Comparison of ENCODE assay signal across 11 mouse cellular contexts in the genomic region with DNA sequence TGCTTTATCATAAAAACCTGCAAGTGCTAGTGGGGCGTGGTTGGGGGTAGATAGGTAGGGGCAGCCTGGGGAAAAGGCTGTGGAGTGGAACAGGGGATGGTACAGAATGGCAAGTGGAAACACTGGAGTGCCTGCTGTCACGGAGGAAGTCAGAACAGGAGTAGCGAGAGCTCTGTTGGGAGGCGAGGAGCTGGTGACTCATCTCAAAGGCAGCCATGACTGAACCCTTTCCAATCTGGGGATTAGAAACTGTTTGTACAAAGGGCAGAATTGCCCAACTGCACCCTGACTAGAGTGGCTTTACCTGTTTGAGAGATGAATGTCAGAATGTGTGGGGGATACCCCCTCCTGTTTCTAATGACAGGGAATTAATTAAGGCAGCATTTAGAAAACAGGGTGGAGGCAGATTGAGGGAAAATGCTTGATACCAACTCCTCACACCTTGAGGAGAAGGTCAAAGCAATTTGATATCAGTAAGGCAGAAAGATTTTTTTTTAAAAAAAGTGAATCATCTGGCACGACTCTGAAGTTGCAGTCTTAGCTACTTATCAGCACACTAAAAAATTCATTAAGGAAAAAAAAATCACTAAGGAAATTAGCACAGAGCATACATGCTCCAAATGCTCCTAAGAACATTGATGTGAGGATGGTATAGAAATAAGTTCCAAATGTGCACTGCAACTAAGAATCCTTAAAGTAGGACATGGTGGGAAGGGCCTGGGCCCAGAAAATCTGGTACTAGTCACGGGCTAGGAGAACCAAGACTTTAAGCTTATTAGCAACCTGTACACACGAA. TPM values are rescaled to one million over a fixed set of nuclear protein-coding genes. Genes with fewer than 3 reads are reported as not detected.
A peak's percentile ranks its signal among the peaks of the same experiment; 100 is the strongest.
DNase-seq lines count a peak whose midpoint lies in the region; ATAC-seq and TF ChIP-seq lines count a peak whose summit lies in the region.
"Had no signal": no experiment of that assay in that cellular context is flagged by ENCODE, and none has a peak within 500 bp of the region (broad histone marks: within the 10 kb centered on the region; RNA-seq: fewer than 3 reads in every experiment).

No protein-coding gene starts in this region.

- no peak overlapping the region for H3K4me3 ChIP-seq in heart, embryonic 11.5 days (ENCODE audit: low read depth, low read length)
- H3K4me3 ChIP-seq in intestine, embryonic 16.5 days (ENCODE audit: low read length): no peak overlapping the region
- H3K4me3 ChIP-seq in stomach, postnatal 0 days (ENCODE audit: low read depth, low read length): no peak overlapping the region
- H3K4me3 ChIP-seq: embryonic facial prominence, embryonic 13.5 days had no signal

- H3K4me2 ChIP-seq in heart, embryonic 11.5 days: no peak overlapping the region
- no peak overlapping the region for H3K4me2 ChIP-seq in intestine, embryonic 16.5 days (ENCODE audit: low read depth, low read length)
- H3K4me2 ChIP-seq in stomach, postnatal 0 days (replicated peaks; ENCODE audit: low read depth): no peak overlapping the region
- H3K4me2 ChIP-seq: embryonic facial prominence, embryonic 13.5 days had no signal

- no peak for TF ChIP-seq CTCF in stomach, postnatal 0 days (IDR thresholded peaks at IDR 0.05; ENCODE audit: low read depth)

- no peaks in the 10 kb centered on the region for H3K27me3 ChIP-seq in heart, embryonic 11.5 days (ENCODE audit: control insufficient read depth, insufficient read depth, low read length)
- no peaks in the 10 kb centered on the region for H3K27me3 ChIP-seq in intestine, embryonic 16.5 days (replicated peaks; ENCODE audit: control insufficient read depth, insufficient read depth, low read length)
- H3K27me3 ChIP-seq in stomach, postnatal 0 days (ENCODE audit: control insufficient read depth, insufficient read depth, low read length): no peaks in the 10 kb centered on the region
- H3K27me3 ChIP-seq: embryonic facial prominence, embryonic 13.5 days had no signal

- intact Hi-C loops in left cerebral cortex, postnatal 10 days (cut with DNase I): no loop called here

- no peak for ATAC-seq in heart, embryonic 11.5 days (replicated peaks; ENCODE audit: insufficient number of reproducible peaks, low FRiP score, low TSS enrichment)
- ATAC-seq in intestine, embryonic 16.5 days: peak; percentile 99
- peak; percentile 99 for ATAC-seq in stomach, postnatal 0 days (ENCODE audit: low FRiP score, low TSS enrichment)
- ATAC-seq: CD4-positive, CD25-positive, alpha-beta regulatory T cell, adult 4 months had no signal

- 55% methylated on average over 7 of the region's 7 CpGs for WGBS in heart, embryonic 11.5 days (ENCODE audit: insufficient replicate concordance)
- WGBS in intestine, embryonic 16.5 days: 45% methylated on average over 7 of the region's 7 CpGs
- WGBS in stomach, postnatal 0 days: 39% methylated on average over 7 of the region's 7 CpGs

- no peaks in the 10 kb centered on the region for H3K9me3 ChIP-seq in heart, embryonic 11.5 days (replicated peaks; ENCODE audit: control insufficient read depth, low read length)
- no peaks in the 10 kb centered on the region for H3K9me3 ChIP-seq in intestine, embryonic 16.5 days (ENCODE audit: control insufficient read depth, low read length)
- no peaks in the 10 kb centered on the region for H3K9me3 ChIP-seq in stomach, postnatal 0 days (ENCODE audit: control insufficient read depth, low read length)
- H3K9me3 ChIP-seq: embryonic facial prominence, embryonic 13.5 days had no signal

- H3K36me3 ChIP-seq in heart, embryonic 11.5 days (ENCODE audit: control insufficient read depth, insufficient read depth, low read length): no peaks in the 10 kb centered on the region
- H3K36me3 ChIP-seq in intestine, embryonic 16.5 days (ENCODE audit: control insufficient read depth, insufficient read depth, low read length): no peaks in the 10 kb centered on the region
- no peaks in the 10 kb centered on the region for H3K36me3 ChIP-seq in stomach, postnatal 0 days (ENCODE audit: control insufficient read depth, insufficient read depth, low read length)
- H3K36me3 ChIP-seq: embryonic facial prominence, embryonic 13.5 days had no signal

- no peak overlapping the region for H3K27ac ChIP-seq in heart, embryonic 11.5 days (ENCODE audit: low read depth, low read length)
- H3K27ac ChIP-seq in intestine, embryonic 16.5 days (ENCODE audit: low read length): no peak overlapping the region
- peak overlapping the region; percentile 76 for H3K27ac ChIP-seq in stomach, postnatal 0 days (replicated peaks)
- H3K27ac ChIP-seq: embryonic facial prominence, embryonic 13.5 days; liver, embryonic 14.5 days had no signal

- no peak overlapping the region for H3K9ac ChIP-seq in heart, embryonic 11.5 days (ENCODE audit: low read depth, low read length)
- H3K9ac ChIP-seq in intestine, embryonic 16.5 days (ENCODE audit: low read depth, low read length): no peak overlapping the region
- H3K9ac ChIP-seq in stomach, postnatal 0 days (ENCODE audit: low read length): no peak overlapping the region
- H3K9ac ChIP-seq: embryonic facial prominence, embryonic 13.5 days; liver, embryonic 14.5 days had no signal

- peak; percentile 81 for TF ChIP-seq EP300 in stomach, postnatal 0 days (optimal IDR thresholded peaks at IDR 0.05)

- DNase-seq in heart, adult 11 months: peak; percentile 86
- peak; percentile 18 for DNase-seq in adrenal gland, adult 8-10 months
- peak; percentile 73 for DNase-seq in stomach, postnatal 0 days (ENCODE audit: low spot score)
- no peak for DNase-seq in left cerebral cortex, postnatal 10 days (ENCODE audit: extremely low spot score in 1 of 2, low spot score in 2 of 2)
- no peak for DNase-seq in cerebellum, adult 9-10 months
- DNase-seq in cerebellum, postnatal 4 days (ENCODE audit: low spot score in 2 of 2): no peak

- no peaks in the 10 kb centered on the region for H3K4me1 ChIP-seq in heart, embryonic 11.5 days (ENCODE audit: control insufficient read depth, insufficient read depth, low read length)
- H3K4me1 ChIP-seq in intestine, embryonic 16.5 days (ENCODE audit: control insufficient read depth, insufficient read depth, low read length): no peaks in the 10 kb centered on the region
- no peaks in the 10 kb centered on the region for H3K4me1 ChIP-seq in stomach, postnatal 0 days (replicated peaks; ENCODE audit: control insufficient read depth, insufficient read depth)

RNA-seq across cellular contexts. Expression of a gene that starts 54.7 kb away (rescaled TPM):
- polyA plus RNA-seq in heart, embryonic 11.5 days (2014; fragmentation: Nextera tagmentation; extraction: Ambion mirVana): 29.4 and 29.9 TPM in 2 replicates
- total RNA-seq in adrenal gland, adult 8-10 months (2022): 10 to 100 TPM; 42.3 to 50.7 (median 48.2) TPM
- polyA plus RNA-seq in intestine, embryonic 16.5 days (2015; fragmentation: Nextera tagmentation; extraction: Ambion mirVana): 4.1 and 9.6 TPM in 2 replicates
- polyA plus RNA-seq in stomach, postnatal 0 days (2015; fragmentation: Nextera tagmentation; extraction: Ambion mirVana): 30.3 and 31.1 TPM in 2 replicates
- 10 to 100 TPM; 21.8 to 24.3 TPM for total RNA-seq in left cerebral cortex, postnatal 10 days (2021)

Comparison
In these comparisons a context has a peak if more than half of its experiments do, and no peak if none do; other contexts are left out.
1. DNase-seq: peak in heart, adult 11 months (single experiment), adrenal gland, adult 8-10 months (single experiment) and stomach, postnatal 0 days (single experiment); none in left cerebral cortex, postnatal 10 days (0 of 2), cerebellum, adult 9-10 months (single experiment) and cerebellum, postnatal 4 days (0 of 2).